Mouse (Mus musculus) embryonic facial prominence, embryonic 15.5 days (tissue): ENCODE measurements at regions not wholly inside any gene's neighbourhood (a gene's known extent, or its start where the extent isn't known, plus 50 kb on each side); places are given as distances from the start of the nearest gene placed in this dataset.

Experiments used
- ATAC-seq: fragments of 200-750 bp; cut with Nextera tagmentation; 2 replicates; pipeline ENCODE4 v1.8.0; 2017; ENCODE audit warnings: low read depth, moderate TSS enrichment; ENCODE audit not compliant: insufficient number of reproducible peaks, low FRiP score, low TSS enrichment
- H3K27ac ChIP-seq: fragments of 300-500 bp; sonication (generic); replicated peaks from 2 replicates; pipeline ENCODE4 v1.5.1; 2015; ENCODE audit warnings: mild to moderate bottlenecking, inconsistent platforms
- H3K27me3 ChIP-seq: fragments of 300-500 bp; sonication (generic); 2 replicates; pipeline ENCODE4 v1.6.1; 2015; ENCODE audit warnings: inconsistent platforms
- H3K36me3 ChIP-seq: fragments of 300-500 bp; sonication (generic); 2 replicates; pipeline ENCODE4 v1.6.1; 2015; ENCODE audit warnings: mild to moderate bottlenecking, inconsistent platforms
- H3K4me1 ChIP-seq: fragments of 300-500 bp; sonication (generic); 2 replicates; pipeline ENCODE4 v1.6.1; 2015; ENCODE audit warnings: inconsistent platforms
- H3K4me2 ChIP-seq: fragments of 300-500 bp; sonication (generic); replicated peaks from 2 replicates; pipeline ENCODE4 v1.6.1; 2015; ENCODE audit warnings: mild to moderate bottlenecking, inconsistent platforms
- H3K4me3 ChIP-seq: fragments of 300-500 bp; sonication (generic); replicated peaks from 2 replicates; pipeline ENCODE4 v1.5.1; 2015; ENCODE audit warnings: mild to moderate bottlenecking, inconsistent platforms
- H3K9ac ChIP-seq: fragments of 300-500 bp; sonication (generic); 2 replicates; pipeline ENCODE4 v1.6.1; 2015; ENCODE audit warnings: inconsistent platforms
- H3K9me3 ChIP-seq: fragments of 300-500 bp; sonication (generic); replicated peaks from 2 replicates; pipeline ENCODE4 v1.6.1; 2016; ENCODE audit warnings: inconsistent platforms
- WGBS: fragments of 180-500 bp; shearing (Covaris S2); methylation state at CpG from one replicate; pipeline ENCODE4 v1.1.7; 2015; 5-methylcytosine and 5-hydroxymethylcytosine counted together

- Histone ChIP-seq H3K36me3 (no peaks in the 10 kb centered on the region), H3K27me3 (no peaks in the 10 kb centered on the region), H3K4me2 (no peak overlapping the region), H3K9ac (no peak overlapping the region), H3K4me1 (peaks cover 9% of the 10 kb centered on the region; the same call in 1 of the 2 replicates), H3K4me3 (no peak overlapping the region), H3K9me3 (no peaks in the 10 kb centered on the region; the same call in 1 of the 2 replicates), H3K27ac (no peak overlapping the region)
- WGBS: 26% methylated on average over 4 of the region's 4 CpGs
- ATAC-seq: no peak
These were observed 175.8 kb upstream of the Nfe2l3 start for GRCm38 (mm10) chr6:51256631-51257030.

- Histone ChIP-seq H3K36me3 (no peaks in the 10 kb centered on the region), H3K9ac (no peak overlapping the region), H3K9me3 (no peaks in the 10 kb centered on the region; the same call in 1 of the 2 replicates), H3K27ac (no peak overlapping the region), H3K4me2 (no peak overlapping the region), H3K27me3 (no peaks in the 10 kb centered on the region), H3K4me3 (no peak overlapping the region), H3K4me1 (peaks cover 9% of the 10 kb centered on the region; the same call in 1 of the 2 replicates)
- WGBS: 89% methylated on average over 6 of the region's 6 CpGs
- no peak for ATAC-seq
These were observed 174.9 kb upstream of the Nfe2l3 start for GRCm38 (mm10) chr6:51257524-51257923.

GRCm38 (mm10) chr6:51258304-51258703 lies 174.2 kb upstream of the Nfe2l3 start:
- no peaks in the 10 kb centered on the region for H3K36me3 ChIP-seq
- no peak for ATAC-seq
- H3K9me3 ChIP-seq: no peaks in the 10 kb centered on the region; the same call in 1 of the 2 replicates
- H3K4me1 ChIP-seq: peaks cover 9% of the 10 kb centered on the region; the same call in 1 of the 2 replicates
- H3K27ac ChIP-seq: no peak overlapping the region
- no peaks in the 10 kb centered on the region for H3K27me3 ChIP-seq
- 75% methylated on average over 2 of the region's 2 CpGs for WGBS
- no peak overlapping the region for H3K4me3 ChIP-seq
- H3K4me2 ChIP-seq: no peak overlapping the region
- H3K9ac ChIP-seq: no peak overlapping the region

- Histone ChIP-seq H3K27ac (no peak overlapping the region), H3K4me1 (peaks cover 7% of the 10 kb centered on the region), H3K27me3 (no peaks in the 10 kb centered on the region), H3K9me3 (no peaks in the 10 kb centered on the region; the same call in 1 of the 2 replicates), H3K4me2 (no peak overlapping the region), H3K4me3 (no peak overlapping the region), H3K9ac (no peak overlapping the region), H3K36me3 (no peaks in the 10 kb centered on the region)
- WGBS: 76% methylated on average over 4 of the region's 4 CpGs
- ATAC-seq: no peak
These were observed 168.9 kb upstream of the Nfe2l3 start for GRCm38 (mm10) chr6:51263595-51263994.

- Histone ChIP-seq H3K9ac (no peak overlapping the region), H3K4me2 (no peak overlapping the region)
- WGBS: 78% methylated on average over 3 of the region's 3 CpGs
These were observed 167.1 kb upstream of the Nfe2l3 start for GRCm38 (mm10) chr6:51265329-51265728.

GRCm38 (mm10) chr6:51266721-51267120 lies 165.7 kb upstream of the Nfe2l3 start:
- no peak overlapping the region for H3K9ac ChIP-seq
- ATAC-seq: no peak
- H3K9me3 ChIP-seq: no peaks in the 10 kb centered on the region
- no peak overlapping the region for H3K4me2 ChIP-seq
- H3K27me3 ChIP-seq: no peaks in the 10 kb centered on the region
- H3K4me1 ChIP-seq: peaks cover 21% of the 10 kb centered on the region
- 87% methylated on average over 6 of the region's 6 CpGs for WGBS
- H3K27ac ChIP-seq: no peak overlapping the region
- H3K4me3 ChIP-seq: no peak overlapping the region
- H3K36me3 ChIP-seq: no peaks in the 10 kb centered on the region

More at GRCm38 (mm10) chr6:51265329-51265728, 167.1 kb upstream of the Nfe2l3 start:
- no peaks in the 10 kb centered on the region for H3K36me3 ChIP-seq
- no peak overlapping the region for H3K27ac ChIP-seq
- H3K27me3 ChIP-seq: no peaks in the 10 kb centered on the region
- no peaks in the 10 kb centered on the region; the same call in 1 of the 2 replicates for H3K9me3 ChIP-seq
- no peak for ATAC-seq
- peaks cover 21% of the 10 kb centered on the region for H3K4me1 ChIP-seq
- no peak overlapping the region for H3K4me3 ChIP-seq

GRCm38 (mm10) chr6:51267888-51268287 lies 164.6 kb upstream of the Nfe2l3 start:
- 84% methylated on average over 5 of the region's 5 CpGs for WGBS
- no peak overlapping the region for H3K4me3 ChIP-seq
- H3K4me2 ChIP-seq: no peak overlapping the region
- ATAC-seq: no peak
- H3K4me1 ChIP-seq: peaks cover 21% of the 10 kb centered on the region
- no peak overlapping the region for H3K9ac ChIP-seq
- H3K27me3 ChIP-seq: no peaks in the 10 kb centered on the region
- no peaks in the 10 kb centered on the region for H3K36me3 ChIP-seq
- H3K9me3 ChIP-seq: no peaks in the 10 kb centered on the region
- no peak overlapping the region for H3K27ac ChIP-seq

- H3K4me2 ChIP-seq: peak overlapping the region; percentile 82
These were observed 163.5 kb upstream of the Nfe2l3 start for GRCm38 (mm10) chr6:51268931-51269330.

GRCm38 (mm10) chr6:51269617-51270016 lies 162.9 kb upstream of the Nfe2l3 start:
- H3K27ac ChIP-seq: peak overlapping the region; percentile 89
- peak overlapping the region; percentile 72 for H3K4me3 ChIP-seq
- no peak for ATAC-seq
- peaks cover 21% of the 10 kb centered on the region for H3K4me1 ChIP-seq
- no peaks in the 10 kb centered on the region for H3K36me3 ChIP-seq
- H3K9me3 ChIP-seq: no peaks in the 10 kb centered on the region
- 14% methylated on average over 10 of the region's 10 CpGs for WGBS
- H3K27me3 ChIP-seq: no peaks in the 10 kb centered on the region
- H3K9ac ChIP-seq: peak overlapping the region; percentile 68
- H3K4me2 ChIP-seq: peak overlapping the region; percentile 82

More at GRCm38 (mm10) chr6:51268931-51269330, 163.5 kb upstream of the Nfe2l3 start:
- Histone ChIP-seq H3K4me3 (peak overlapping the region; percentile 72), H3K4me1 (peaks cover 21% of the 10 kb centered on the region), H3K9me3 (no peaks in the 10 kb centered on the region), H3K36me3 (no peaks in the 10 kb centered on the region), H3K27me3 (no peaks in the 10 kb centered on the region), H3K27ac (no peak overlapping the region), H3K9ac (no peak overlapping the region)
- ATAC-seq: no peak
- WGBS: 80% methylated on average over 5 of the region's 5 CpGs

GRCm38 (mm10) chr6:51270216-51271127 lies 162.0 kb upstream of the Nfe2l3 start:
- Histone ChIP-seq H3K4me2 (peak overlapping the region; percentile 82), H3K27ac (peak overlapping the region; percentile 89), H3K27me3 (no peaks in the 10 kb centered on the region), H3K4me1 (peaks cover 21% of the 10 kb centered on the region), H3K36me3 (no peaks in the 10 kb centered on the region), H3K4me3 (peak overlapping the region; percentile 72), H3K9ac (peak overlapping the region; percentile 68), H3K9me3 (no peaks in the 10 kb centered on the region)
- under 1% methylated on average over 80 of the region's 80 CpGs for WGBS
- ATAC-seq: peak; percentile 92

GRCm38 (mm10) chr6:51271128-51271480 lies 161.4 kb upstream of the Nfe2l3 start:
- H3K4me1 ChIP-seq: peaks cover 21% of the 10 kb centered on the region
- no peaks in the 10 kb centered on the region for H3K27me3 ChIP-seq
- H3K4me3 ChIP-seq: peak overlapping the region; percentile 72
- H3K9ac ChIP-seq: no peak overlapping the region
- 1% methylated on average over 17 of the region's 17 CpGs for WGBS
- no peak for ATAC-seq
- H3K36me3 ChIP-seq: no peaks in the 10 kb centered on the region
- H3K27ac ChIP-seq: peak overlapping the region; percentile 89
- no peaks in the 10 kb centered on the region for H3K9me3 ChIP-seq
- H3K4me2 ChIP-seq: peak overlapping the region; percentile 82
